Mouse (Mus musculus) liver, adult 2 months (tissue): ENCODE measurements at regions not wholly inside any gene's neighbourhood (a gene's known extent, or its start where the extent isn't known, plus 50 kb on each side); places are given as distances from the start of the nearest gene placed in this dataset.

Experiments
- DNase-seq: peaks from one replicate; pipeline ENCODE4 v3.0.0-alpha.2; 2011; ENCODE audit warnings: low read depth, low spot score; ENCODE audit errors: extremely low read depth
- H3K27ac ChIP-seq: fragments of 200-500 bp; replicated peaks from 2 replicates; pipeline ENCODE4 v1.5.1; 2012; ENCODE audit warnings: low read depth, mild to moderate bottlenecking, control low read depth, inconsistent platforms, low read length; ENCODE audit not compliant: insufficient read depth
- H3K27me3 ChIP-seq: fragments of 200-500 bp; 2 replicates; pipeline ENCODE4 v1.6.1; 2012; ENCODE audit warnings: mild to moderate bottlenecking, moderate library complexity, low read length, inconsistent platforms; ENCODE audit not compliant: control insufficient read depth, insufficient read depth
- H3K36me3 ChIP-seq: fragments of 200-500 bp; 2 replicates; pipeline ENCODE4 v1.6.1; 2012; ENCODE audit warnings: low read length, inconsistent platforms; ENCODE audit not compliant: control insufficient read depth, insufficient read depth
- H3K4me1 ChIP-seq: fragments of 200-500 bp; 2 replicates; pipeline ENCODE4 v1.6.1; 2011; ENCODE audit warnings: low read length; ENCODE audit not compliant: control insufficient read depth, insufficient read depth
- H3K4me3 ChIP-seq: fragments of 200-500 bp; 2 replicates; pipeline ENCODE4 v1.5.1; 2011; ENCODE audit warnings: low read depth, mild to moderate bottlenecking, control low read depth, low read length, moderate library complexity; ENCODE audit not compliant: insufficient read depth
- H3K79me2 ChIP-seq: fragments of 200-500 bp; 2 replicates; pipeline ENCODE4 v1.6.1; 2012; ENCODE audit warnings: inconsistent platforms, mild to moderate bottlenecking, low read length, moderate library complexity; ENCODE audit not compliant: control insufficient read depth, insufficient read depth
- H3K9ac ChIP-seq: fragments of 200-500 bp; 2 replicates; pipeline ENCODE4 v1.6.1; 2012; ENCODE audit warnings: low read depth, mild to moderate bottlenecking, control low read depth, inconsistent platforms, low read length
- CTCF ChIP-seq: fragments of 200-500 bp; IDR thresholded peaks from 2 replicates; pipeline ENCODE4 v1.5.1; 2011; ENCODE audit warnings: low read depth, low read length, control low read depth
- POLR2A ChIP-seq: fragments of 200-500 bp; IDR thresholded peaks from 2 replicates; pipeline ENCODE4 v1.6.1; 2011; ENCODE audit warnings: low read length, control low read depth; ENCODE audit not compliant: insufficient read depth; ENCODE audit errors: extremely low read depth
- WGBS: fragments of 180-500 bp; shearing (Covaris S2); methylation state at CpG from one replicate; pipeline ENCODE4 v1.1.7; 2018; 5-methylcytosine and 5-hydroxymethylcytosine counted together

- WGBS: 92% methylated on average over 6 of the region's 6 CpGs
- H3K4me3 ChIP-seq: no peak overlapping the region
- no peak overlapping the region for H3K27ac ChIP-seq
- no peak overlapping the region for H3K9ac ChIP-seq
- H3K79me2 ChIP-seq: no peaks in the 10 kb centered on the region
- H3K27me3 ChIP-seq: no peaks in the 10 kb centered on the region
- peaks cover 10% of the 10 kb centered on the region for H3K4me1 ChIP-seq
- TF ChIP-seq CTCF (no peak), POLR2A (no peak)
- DNase-seq: no peak
- no peaks in the 10 kb centered on the region for H3K36me3 ChIP-seq
Measured at GRCm38 (mm10) chr9:94378291-94378690, 159.6 kb downstream of the 1190002N15Rik start.

- H3K79me2 ChIP-seq: no peaks in the 10 kb centered on the region
- peaks cover 10% of the 10 kb centered on the region for H3K4me1 ChIP-seq
- no peak overlapping the region for H3K4me3 ChIP-seq
- DNase-seq: peak; percentile 97
- no peaks in the 10 kb centered on the region for H3K27me3 ChIP-seq
- H3K9ac ChIP-seq: no peak overlapping the region
- H3K27ac ChIP-seq: peak overlapping the region; percentile 89
- no peak for TF ChIP-seq CTCF
- no peak for TF ChIP-seq POLR2A
- H3K36me3 ChIP-seq: no peaks in the 10 kb centered on the region
- WGBS: 38% methylated on average over 7 of the region's 7 CpGs
Measured at GRCm38 (mm10) chr9:94377346-94378039, 160.4 kb downstream of the 1190002N15Rik start.

- Histone ChIP-seq H3K36me3 (no peaks in the 10 kb centered on the region), H3K79me2 (no peaks in the 10 kb centered on the region), H3K27me3 (no peaks in the 10 kb centered on the region), H3K4me3 (no peak overlapping the region), H3K9ac (no peak overlapping the region), H3K4me1 (peaks cover 4% of the 10 kb centered on the region; the same call in 1 of the 2 replicates), H3K27ac (no peak overlapping the region)
- no peak for DNase-seq
- WGBS: 84% methylated on average over 2 of the region's 2 CpGs
- TF ChIP-seq POLR2A: no peak
- no peak for TF ChIP-seq CTCF
Measured at GRCm38 (mm10) chr9:94370976-94371375, 166.9 kb downstream of the 1190002N15Rik start.

- 29% methylated on average over 7 of the region's 7 CpGs for WGBS
- no peaks in the 10 kb centered on the region for H3K27me3 ChIP-seq
- H3K27ac ChIP-seq: no peak overlapping the region; the same call in 1 of the 2 replicates
- peaks cover 4% of the 10 kb centered on the region; the same call in 1 of the 2 replicates for H3K4me1 ChIP-seq
- H3K9ac ChIP-seq: no peak overlapping the region
- H3K36me3 ChIP-seq: no peaks in the 10 kb centered on the region
- H3K4me3 ChIP-seq: no peak overlapping the region
- TF ChIP-seq POLR2A: no peak
- TF ChIP-seq CTCF: no peak
- DNase-seq: peak; percentile 82
- H3K79me2 ChIP-seq: no peaks in the 10 kb centered on the region
Measured at GRCm38 (mm10) chr9:94368231-94368936, 169.5 kb downstream of the 1190002N15Rik start.

GRCm38 (mm10) chr9:94361877-94362697, 175.8 kb downstream of the 1190002N15Rik start:
- Histone ChIP-seq H3K27me3 (no peaks in the 10 kb centered on the region), H3K9ac (no peak overlapping the region), H3K27ac (no peak overlapping the region), H3K4me3 (no peak overlapping the region), H3K4me1 (peaks cover 9% of the 10 kb centered on the region; the same call in 1 of the 2 replicates), H3K36me3 (no peaks in the 10 kb centered on the region), H3K79me2 (no peaks in the 10 kb centered on the region)
- peak; percentile 66 for DNase-seq
- WGBS: 82% methylated on average over 7 of the region's 7 CpGs
- TF ChIP-seq CTCF (no peak), POLR2A (no peak)
